Mouse (Mus musculus) midbrain, embryonic 10.5 days (tissue): Measurements from ENCODE around the gene Kcnn3. TPM values are rescaled to one million over a fixed set of nuclear protein-coding genes. Genes with fewer than 3 reads are reported as not detected.

Experiments
- DNase-seq: peaks from one replicate; pipeline ENCODE4 v3.0.0-alpha.2; 2017; ENCODE audit warnings: low spot score
- H3K27ac ChIP-seq: fragments of 300-500 bp; sonication (generic); replicated peaks from 2 replicates; pipeline ENCODE4 v1.5.1; 2016; ENCODE audit warnings: mild to moderate bottlenecking
- H3K27me3 ChIP-seq: fragments of 300-500 bp; sonication (generic); 2 replicates; pipeline ENCODE4 v1.6.1; 2016; ENCODE audit warnings: low read depth, mild to moderate bottlenecking; ENCODE audit not compliant: poor library complexity, severe bottlenecking
- H3K36me3 ChIP-seq: fragments of 300-500 bp; sonication (generic); 2 replicates; pipeline ENCODE4 v1.6.1; 2016; ENCODE audit warnings: mild to moderate bottlenecking, moderate library complexity
- H3K4me1 ChIP-seq: fragments of 300-500 bp; sonication (generic); 2 replicates; pipeline ENCODE4 v1.6.1; 2016
- H3K4me3 ChIP-seq: fragments of 300-500 bp; sonication (generic); 2 replicates; pipeline ENCODE4 v1.5.1; 2016; ENCODE audit warnings: mild to moderate bottlenecking, moderate library complexity
- H3K9me3 ChIP-seq: fragments of 300-500 bp; sonication (generic); replicated peaks from 2 replicates; pipeline ENCODE4 v1.6.1; 2016; ENCODE audit warnings: mild to moderate bottlenecking
- WGBS: fragments of 180-500 bp; shearing (Covaris S2); methylation state at CpG from one replicate; pipeline ENCODE4 v1.1.7; 2016; 5-methylcytosine and 5-hydroxymethylcytosine counted together
- polyA plus RNA-seq: library from polyadenylated mRNA; unstranded; fragments of >200 nt; fragmentation: Nextera tagmentation; extraction: Ambion mirVana; gene quantifications from 2 replicates; pipeline ENCODE4 v1.2.1, GENCODE M21; 2016

The Kcnn3 gene
- polyA plus RNA-seq, 1 experiment from 2014 or later, result 0.68 TPM

- Histone ChIP-seq H3K27ac (peak overlapping the region; percentile 90), H3K36me3 (no peaks in the 10 kb centered on the region), H3K4me3 (peak overlapping the region; percentile 99), H3K9me3 (0 out of 2 replicates have a peak, but pooled peaks cover 3% of the 10 kb centered on the region), H3K27me3 (no peaks in the 10 kb centered on the region), H3K4me1 (peaks cover 22% of the 10 kb centered on the region)
- no peak for DNase-seq
- WGBS, result 3% methylated on average over 59 of the region's 59 CpGs
Measured at GRCm38 (mm10) chr3:89715207-89715966, 195.4 kb downstream of the Kcnn3 start.

GRCm38 (mm10) chr3:89715967-89716256 lies 195.9 kb downstream of the Kcnn3 start:
- Histone ChIP-seq H3K4me1 (peaks cover 22% of the 10 kb centered on the region), H3K27ac (no peak overlapping the region), H3K9me3 (0 out of 2 replicates have a peak, but pooled peaks cover 3% of the 10 kb centered on the region), H3K36me3 (no peaks in the 10 kb centered on the region), H3K4me3 (peak overlapping the region; percentile 99), H3K27me3 (no peaks in the 10 kb centered on the region)
- no peak for DNase-seq
- WGBS, result 74% methylated on average over 6 of the region's 6 CpGs

- Histone ChIP-seq H3K27ac (no peak overlapping the region), H3K27me3 (no peaks in the 10 kb centered on the region), H3K4me1 (0 out of 2 replicates have a peak, but pooled peaks cover 3% of the 10 kb centered on the region), H3K4me3 (no peak overlapping the region), H3K36me3 (no peaks in the 10 kb centered on the region), H3K9me3 (no peaks in the 10 kb centered on the region)
- no peak for DNase-seq
Measured at GRCm38 (mm10) chr3:89722032-89722431, 202.1 kb downstream of the Kcnn3 start.

- Histone ChIP-seq H3K27me3 (no peaks in the 10 kb centered on the region), H3K36me3 (no peaks in the 10 kb centered on the region), H3K9me3 (no peaks in the 10 kb centered on the region), H3K27ac (no peak overlapping the region), H3K4me1 (0 out of 2 replicates have a peak, but pooled peaks cover 3% of the 10 kb centered on the region), H3K4me3 (no peak overlapping the region)
- DNase-seq, result no peak
- 87% methylated on average over 7 of the region's 7 CpGs for WGBS
Measured at GRCm38 (mm10) chr3:89723400-89724084, 203.6 kb downstream of the Kcnn3 start.

Other genes with a start within 250 kb of the Kcnn3 start
- 29.8 and 34.3 TPM in 2 replicates for gene Slc50a1, start 249.6 kb upstream of the Kcnn3 start, polyA plus RNA-seq
- gene Efna1, start 239.0 kb upstream of the Kcnn3 start, polyA plus RNA-seq, result 11.8 TPM in 2 replicates
- gene Efna3, start 197.2 kb upstream of the Kcnn3 start, polyA plus RNA-seq, result 3.9 and 7.0 TPM in 2 replicates
- gene Efna4, start 182.1 kb upstream of the Kcnn3 start, polyA plus RNA-seq, result 20.5 and 21.9 TPM in 2 replicates
- gene Adam15, start 170.2 kb upstream of the Kcnn3 start, polyA plus RNA-seq, result 30.5 and 34.9 TPM in 2 replicates
- 0.11 and 0.12 TPM in 2 replicates for gene Dcst2, start 158.2 kb upstream of the Kcnn3 start, polyA plus RNA-seq
- 0.11 and 0.20 TPM in 2 replicates for gene Dcst1, start 154.9 kb upstream of the Kcnn3 start, polyA plus RNA-seq
- 0.39 and 0.83 TPM in 2 replicates for gene Zbtb7b, start 125.4 kb upstream of the Kcnn3 start, polyA plus RNA-seq
- 0.68 and 1.2 TPM in 2 replicates for gene Lenep, start 117.4 kb upstream of the Kcnn3 start, polyA plus RNA-seq
- 27.9 and 34.2 TPM in 2 replicates for gene Flad1, start 108.3 kb upstream of the Kcnn3 start, polyA plus RNA-seq
- 540 and 645 TPM in 2 replicates for gene Cks1b, start 101.8 kb upstream of the Kcnn3 start, polyA plus RNA-seq
- gene Shc1, start 101.7 kb upstream of the Kcnn3 start, polyA plus RNA-seq, result 51.8 TPM in 2 replicates
- 41.9 and 43.3 TPM in 2 replicates for gene Pygo2, start 90.0 kb upstream of the Kcnn3 start, polyA plus RNA-seq
- gene Pbxip1, start 83.5 kb upstream of the Kcnn3 start, polyA plus RNA-seq, result 18.6 and 19.9 TPM in 2 replicates
- 79.0 and 79.2 TPM in 2 replicates for gene Pmvk, start 65.6 kb upstream of the Kcnn3 start, polyA plus RNA-seq
- gene Adar, start 194.9 kb downstream of the Kcnn3 start, polyA plus RNA-seq, result 13.6 and 16.4 TPM in 2 replicates
- gene Chrnb2, start 244.5 kb downstream of the Kcnn3 start, polyA plus RNA-seq, result 5.9 and 11.3 TPM in 2 replicates